Mouse (Mus musculus): ENCODE results near the gene Ctnnb1. TPM values are rescaled to one million over a fixed set of nuclear protein-coding genes. Genes with fewer than 3 reads are reported as not detected.

Ctnnb1 gene
- total RNA-seq, 2 experiments from 2014 or later, result 306 TPM

DNA sequence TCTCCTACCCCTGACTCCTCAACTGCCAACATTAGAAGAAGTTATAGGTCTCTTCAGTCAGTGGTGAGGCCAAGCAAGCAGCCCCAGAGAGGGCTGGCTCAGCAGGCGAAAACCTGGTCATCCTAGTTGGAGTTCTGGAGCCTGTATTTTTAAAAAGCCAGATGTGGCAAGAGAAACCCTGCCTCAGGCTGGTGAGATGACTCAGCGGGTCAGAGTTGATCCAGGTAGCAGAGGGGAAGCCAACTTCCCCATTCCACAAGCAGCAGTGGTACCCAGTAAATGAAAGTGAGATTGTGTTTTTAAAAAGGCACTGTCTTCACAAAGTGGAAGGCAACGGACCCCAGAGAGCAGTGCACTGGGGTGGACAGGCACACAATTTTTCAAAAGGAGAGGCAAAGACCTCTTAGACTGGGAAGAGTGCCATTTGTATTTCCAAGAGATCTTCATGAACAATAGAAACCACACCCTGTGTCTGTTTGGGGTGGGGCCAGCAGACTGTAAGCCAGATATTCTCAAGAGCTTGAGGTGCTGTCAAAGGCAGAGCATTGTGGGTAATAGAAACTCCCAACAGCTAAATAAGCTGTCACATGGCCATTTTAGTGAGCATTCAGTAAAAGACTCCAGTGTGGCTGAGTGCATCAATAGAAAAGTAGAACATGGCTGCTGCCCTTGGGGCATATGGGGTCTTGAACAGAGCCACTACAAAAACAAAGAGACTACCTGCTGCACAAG lies 33.1 kb downstream of the Ctnnb1 start:
- DNase-seq, result no peak

DNA sequence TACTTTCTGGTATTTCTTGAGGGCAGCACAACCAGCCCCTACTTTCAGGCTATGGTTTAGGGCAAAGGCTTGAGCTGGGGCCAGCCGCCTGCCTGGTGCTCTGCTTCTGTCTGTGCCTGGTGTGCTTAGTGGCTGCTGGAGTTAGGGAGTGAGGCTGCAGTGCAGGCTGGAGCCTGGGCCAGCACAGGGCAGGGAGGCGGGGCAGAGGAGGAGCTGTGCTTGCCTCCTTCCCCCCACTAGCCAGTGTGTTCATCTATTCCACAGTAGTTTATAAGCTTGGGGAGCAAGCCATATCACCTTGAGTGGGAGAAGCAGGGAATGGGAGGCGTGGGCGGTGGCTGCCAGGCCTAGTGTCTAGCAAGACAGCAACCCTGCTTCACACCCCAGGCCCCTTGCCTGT lies 34.1 kb downstream of the Ctnnb1 start:
- no peak for DNase-seq

DNA sequence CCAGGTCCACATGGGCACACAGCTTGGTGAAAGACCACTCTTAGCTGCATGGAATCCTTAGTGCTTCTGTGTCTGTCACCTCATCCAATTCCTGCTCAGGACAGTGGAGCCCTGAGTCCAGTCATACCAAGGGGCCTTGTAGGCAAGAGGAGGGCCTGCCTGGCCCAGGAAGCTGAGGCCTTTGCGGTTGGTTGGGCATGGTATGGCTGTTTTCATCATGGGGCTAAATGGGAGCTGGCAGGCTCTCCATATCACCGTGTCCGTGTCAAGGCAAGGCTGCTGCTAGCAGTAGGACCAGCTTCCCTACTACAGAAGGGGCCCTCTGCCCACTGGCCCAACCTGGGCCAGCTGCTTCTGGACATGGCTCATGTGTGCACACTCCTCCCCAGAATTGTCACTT lies 34.7 kb downstream of the Ctnnb1 start:
- no peak for DNase-seq

DNA sequence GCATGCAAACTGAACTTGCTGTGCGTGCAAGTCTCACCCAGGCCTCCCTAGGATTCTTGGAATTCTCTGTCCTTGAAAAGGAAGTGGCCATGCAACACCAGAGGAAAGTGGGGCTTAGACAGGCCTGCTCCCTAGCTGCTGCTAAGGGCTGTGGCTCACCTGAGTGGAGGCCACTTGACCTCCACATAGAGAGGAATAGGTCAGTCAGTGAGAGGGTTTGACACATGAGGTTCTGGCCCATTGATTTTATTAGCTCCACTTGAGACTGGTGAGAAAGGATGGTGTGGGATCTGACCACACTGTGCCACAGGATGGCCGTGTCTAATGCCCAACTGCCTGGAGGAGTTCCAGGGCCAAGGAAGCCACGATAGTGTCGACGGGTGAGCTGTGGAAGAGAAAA lies 35.2 kb downstream of the Ctnnb1 start:
- no peak for DNase-seq

DNA sequence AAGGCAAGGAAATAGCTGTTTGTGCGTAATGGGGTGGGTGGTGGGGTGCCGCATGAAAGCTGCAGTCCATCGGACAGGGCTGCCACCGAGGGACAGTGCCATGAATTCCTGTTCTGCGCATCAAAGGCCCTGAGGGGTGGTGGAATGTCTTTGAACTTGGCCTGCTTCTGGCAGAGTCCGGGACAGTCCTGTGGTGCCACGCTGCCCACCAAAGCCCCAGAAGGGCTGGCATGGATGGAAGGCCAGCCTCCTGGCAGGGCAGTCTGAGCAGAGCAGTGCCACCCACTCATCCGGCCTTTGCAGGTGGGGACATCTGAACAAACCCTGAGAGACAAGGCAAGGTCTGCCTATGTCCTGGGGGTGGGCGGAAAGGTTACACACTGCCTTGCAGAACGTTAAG lies 36.0 kb downstream of the Ctnnb1 start:
- no peak for DNase-seq

DNA sequence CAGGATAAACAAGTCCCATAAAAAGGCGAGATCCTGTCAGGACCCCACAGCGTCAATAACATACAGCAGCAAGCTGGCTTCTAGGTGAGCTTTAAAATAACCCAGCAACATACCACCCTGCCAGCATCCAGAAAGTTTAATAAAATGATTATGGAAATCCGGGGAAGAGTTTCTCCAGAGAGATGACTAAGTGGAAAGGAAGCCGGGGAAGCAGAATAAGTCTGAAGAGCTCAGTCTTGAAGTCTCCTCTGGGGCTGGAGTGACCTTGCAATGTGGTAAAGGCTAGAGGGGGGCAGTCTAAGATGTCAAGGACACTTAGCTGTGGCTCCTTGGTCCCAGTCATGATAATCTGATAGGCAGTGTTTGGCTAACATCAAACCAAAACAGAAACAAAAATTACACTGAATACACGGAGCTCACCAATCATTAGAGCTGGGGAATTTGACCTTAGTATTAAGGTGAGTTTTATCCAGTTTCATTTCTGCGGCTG lies 44.1 kb downstream of the Ctnnb1 start:
- DNase-seq, result no peak

DNA sequence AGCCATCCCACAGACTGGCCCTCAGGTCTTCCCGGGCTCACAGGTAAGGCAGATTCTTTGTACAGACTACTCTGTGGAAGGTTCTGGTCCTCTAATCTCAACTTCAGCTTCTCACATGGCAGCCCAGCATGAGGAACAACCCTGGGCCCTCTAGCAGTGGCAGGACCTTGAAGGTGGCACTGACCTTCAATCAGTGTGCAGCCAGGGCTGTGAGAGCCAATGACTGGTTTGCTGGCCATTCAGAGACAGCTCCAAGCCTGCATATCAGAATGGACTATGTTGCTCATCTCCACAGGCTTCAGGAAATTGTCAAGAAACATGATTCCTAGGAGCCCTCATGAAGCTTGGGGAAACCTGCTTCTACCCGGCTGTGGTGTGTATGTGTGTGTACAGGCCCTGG lies 45.2 kb downstream of the Ctnnb1 start:
- DNase-seq, result no peak

DNA sequence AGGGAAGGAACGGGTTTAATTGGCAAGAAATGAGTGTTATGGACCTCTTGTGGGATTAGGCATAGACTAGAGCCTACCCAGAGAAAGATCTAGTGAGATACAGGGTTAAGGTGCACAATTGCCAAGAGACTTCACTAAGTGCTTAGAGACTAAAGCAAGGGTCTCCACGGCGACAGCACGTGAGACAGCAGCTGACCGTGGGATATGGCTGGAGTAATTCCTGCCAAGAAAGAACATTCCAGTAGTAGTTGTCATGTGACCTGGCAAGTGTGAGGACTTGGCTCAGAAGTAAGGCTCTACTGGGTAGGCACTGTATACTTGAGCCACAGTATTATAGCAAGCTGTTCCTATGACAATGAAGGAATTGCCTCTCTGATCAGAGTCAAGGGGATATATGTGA lies 47.1 kb downstream of the Ctnnb1 start:
- no peak for DNase-seq

DNA sequence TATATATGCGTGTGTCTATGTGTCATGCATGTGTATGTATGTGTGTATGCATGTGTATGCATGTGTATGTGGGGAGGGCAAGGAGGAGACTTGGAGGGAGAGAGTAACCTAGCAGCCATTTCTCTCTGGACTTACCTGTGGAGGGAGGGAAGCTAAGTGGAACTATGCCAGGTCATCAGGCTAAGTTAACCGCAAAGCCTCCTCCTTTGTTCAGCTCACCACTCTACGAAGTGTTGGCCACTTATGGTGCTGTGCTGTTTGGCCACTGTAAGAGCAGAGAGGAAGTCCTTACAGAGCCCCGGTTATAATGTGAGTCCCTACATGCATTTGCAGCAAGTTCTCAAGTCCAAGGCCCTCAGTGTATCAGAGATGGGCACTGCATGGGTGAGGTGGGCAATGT lies 47.8 kb downstream of the Ctnnb1 start:
- no peak for DNase-seq

DNA sequence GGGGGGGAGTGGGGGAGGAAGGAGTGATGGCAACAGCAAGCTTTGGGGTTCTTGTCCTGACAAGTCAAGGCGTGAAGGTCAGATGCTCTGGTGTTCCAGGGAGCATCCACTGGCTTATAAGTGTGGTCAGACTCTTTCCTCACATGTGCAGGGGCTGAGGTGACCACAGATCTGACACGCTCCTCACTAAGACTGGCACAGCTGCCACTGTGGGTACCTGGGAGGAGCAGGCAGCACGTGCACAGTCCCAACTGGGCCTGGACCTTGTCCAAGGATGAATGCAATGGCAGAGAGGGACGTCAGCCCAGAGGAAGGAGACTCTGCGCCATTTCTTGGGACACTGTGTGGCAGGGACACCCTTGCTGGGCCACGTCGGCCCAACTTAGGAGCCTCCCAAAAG lies 52.8 kb downstream of the Ctnnb1 start:
- DNase-seq, result no peak

DNA sequence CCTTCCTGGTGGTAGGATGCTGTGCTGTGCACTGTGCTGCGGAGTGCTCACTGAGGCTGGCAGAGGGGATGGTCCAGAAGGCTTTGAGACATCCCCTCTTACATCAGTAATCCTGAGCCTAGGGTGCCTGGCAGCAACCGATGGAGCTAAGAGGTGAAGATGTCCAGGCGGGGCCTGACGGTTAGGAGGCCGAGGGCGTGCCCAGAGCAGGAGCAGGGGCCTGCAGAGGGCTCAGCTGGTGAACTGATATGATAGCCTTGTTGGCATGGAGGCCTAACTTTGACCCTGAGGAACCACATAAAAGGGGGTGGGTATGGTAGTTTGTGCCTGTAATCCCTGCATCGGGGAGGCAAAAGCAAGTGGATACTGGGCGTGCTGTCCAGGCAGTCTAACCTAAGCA lies 54.8 kb downstream of the Ctnnb1 start:
- no peak for DNase-seq

DNA sequence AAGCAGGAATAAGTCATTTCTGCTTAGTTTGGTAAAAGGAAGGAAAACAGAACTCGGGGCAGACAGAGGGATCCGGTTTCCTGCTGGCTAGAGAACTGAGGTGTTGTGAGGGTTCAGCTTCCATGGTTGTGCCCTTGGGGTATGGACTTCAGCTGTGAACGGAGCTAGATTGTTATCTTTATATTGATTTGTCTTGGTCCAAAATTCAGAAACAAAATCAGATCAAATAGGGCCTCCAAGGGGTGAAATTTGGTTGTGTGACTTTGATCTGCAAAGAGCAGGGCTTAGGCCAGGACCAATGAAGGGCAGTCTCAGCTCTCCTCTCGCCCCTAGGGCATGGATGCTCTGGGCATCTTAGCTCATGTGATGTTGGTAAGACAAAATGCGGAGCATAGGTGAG lies 55.5 kb downstream of the Ctnnb1 start:
- DNase-seq, result no peak

DNA sequence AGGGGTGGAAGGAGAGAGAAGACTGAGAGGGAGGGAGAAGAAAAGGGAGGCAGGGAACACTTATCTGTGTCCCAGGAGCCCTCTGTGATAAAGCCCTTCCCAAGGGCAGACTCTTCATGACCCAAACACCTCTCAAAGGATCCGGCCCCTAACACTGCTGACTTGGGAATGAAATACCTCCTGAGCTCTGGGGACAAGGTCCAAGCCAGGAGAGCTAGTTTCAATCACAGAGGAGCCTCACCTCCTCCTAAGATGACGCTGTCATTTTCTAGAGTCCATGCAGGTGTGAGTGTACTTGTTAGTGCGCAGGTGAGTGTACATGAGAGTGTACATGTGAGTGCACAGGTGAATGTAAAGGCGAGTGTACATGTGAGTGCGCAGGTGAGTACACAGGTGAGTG lies 56.0 kb downstream of the Ctnnb1 start:
- no peak for DNase-seq

DNA sequence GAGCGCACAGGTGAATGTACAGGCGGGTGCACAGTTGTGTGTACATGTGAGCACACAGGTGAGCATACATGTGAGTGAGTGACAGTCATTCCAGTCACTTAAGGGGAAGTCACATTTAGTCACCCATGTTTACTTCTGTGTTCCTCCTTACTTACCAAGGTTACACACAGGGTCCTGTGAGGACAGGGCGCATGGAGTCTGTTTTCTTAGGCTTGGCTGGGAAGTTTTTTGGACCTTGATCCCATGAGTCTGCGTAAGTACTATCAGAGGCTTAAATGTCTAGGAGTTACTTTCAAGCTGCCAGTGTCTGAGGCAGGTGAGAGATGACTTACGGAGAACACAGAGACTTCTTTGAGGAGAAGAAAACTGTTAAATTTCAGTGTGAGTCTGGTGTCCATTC lies 56.5 kb downstream of the Ctnnb1 start:
- DNase-seq, result no peak

DNA sequence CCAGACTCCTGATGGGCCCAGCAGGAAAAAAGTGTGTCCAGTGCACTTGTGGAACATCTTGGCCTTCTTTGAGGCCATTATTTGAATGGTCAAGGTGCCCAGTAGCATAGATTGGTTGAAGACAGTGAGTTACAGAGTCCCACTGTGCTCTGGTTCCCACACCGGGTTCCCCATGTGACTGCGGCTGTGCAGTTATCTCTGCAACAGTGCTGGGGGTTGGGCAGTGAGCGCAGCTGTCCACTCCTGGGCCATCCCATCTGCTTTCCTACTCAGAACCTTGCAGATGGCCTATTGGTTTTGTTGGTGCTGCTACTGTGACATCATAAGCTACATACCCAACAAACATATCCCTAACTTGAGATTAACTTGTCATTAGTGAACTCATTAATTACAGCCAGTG lies 57.2 kb downstream of the Ctnnb1 start:
- no peak for DNase-seq

DNA sequence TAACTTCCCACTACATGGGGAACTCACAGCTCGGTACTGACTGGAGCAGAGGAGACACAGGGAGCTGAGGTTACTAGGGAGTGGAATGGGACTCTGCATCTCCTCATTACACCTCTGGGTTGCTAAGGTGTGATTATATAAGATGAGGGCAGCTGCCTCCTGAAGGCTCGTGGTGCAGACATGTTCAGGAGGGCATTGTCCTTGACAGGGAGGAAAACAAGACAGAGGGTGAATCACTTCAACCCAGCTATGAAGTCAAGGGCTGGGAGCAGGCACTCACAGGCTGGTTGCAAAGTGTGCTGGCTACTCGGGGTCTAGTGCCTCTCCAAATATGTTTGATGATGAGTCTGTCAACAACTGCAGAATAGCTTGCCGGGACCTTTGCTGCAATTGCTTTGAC lies 58.0 kb downstream of the Ctnnb1 start:
- no peak for DNase-seq

DNA sequence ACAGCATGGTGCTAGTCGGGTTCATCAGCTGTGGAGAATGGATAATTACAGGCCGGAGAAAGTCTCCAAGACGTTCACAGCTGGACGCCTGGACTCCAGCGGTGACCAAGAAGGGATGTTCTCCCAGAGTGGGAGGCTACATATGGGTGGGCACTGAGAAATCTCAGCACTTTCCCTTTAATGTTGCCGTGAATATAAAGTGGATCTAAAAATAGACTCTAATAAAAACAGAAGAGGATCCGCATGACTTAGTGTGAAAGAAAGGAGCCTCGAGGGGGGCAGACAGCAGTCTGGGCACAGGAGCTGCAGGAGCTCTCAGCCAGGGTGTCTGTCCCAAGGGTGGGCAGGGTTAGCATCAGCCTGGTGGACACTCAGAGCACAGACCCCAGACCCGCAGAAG lies 59.1 kb downstream of the Ctnnb1 start:
- DNase-seq, result no peak

DNA sequence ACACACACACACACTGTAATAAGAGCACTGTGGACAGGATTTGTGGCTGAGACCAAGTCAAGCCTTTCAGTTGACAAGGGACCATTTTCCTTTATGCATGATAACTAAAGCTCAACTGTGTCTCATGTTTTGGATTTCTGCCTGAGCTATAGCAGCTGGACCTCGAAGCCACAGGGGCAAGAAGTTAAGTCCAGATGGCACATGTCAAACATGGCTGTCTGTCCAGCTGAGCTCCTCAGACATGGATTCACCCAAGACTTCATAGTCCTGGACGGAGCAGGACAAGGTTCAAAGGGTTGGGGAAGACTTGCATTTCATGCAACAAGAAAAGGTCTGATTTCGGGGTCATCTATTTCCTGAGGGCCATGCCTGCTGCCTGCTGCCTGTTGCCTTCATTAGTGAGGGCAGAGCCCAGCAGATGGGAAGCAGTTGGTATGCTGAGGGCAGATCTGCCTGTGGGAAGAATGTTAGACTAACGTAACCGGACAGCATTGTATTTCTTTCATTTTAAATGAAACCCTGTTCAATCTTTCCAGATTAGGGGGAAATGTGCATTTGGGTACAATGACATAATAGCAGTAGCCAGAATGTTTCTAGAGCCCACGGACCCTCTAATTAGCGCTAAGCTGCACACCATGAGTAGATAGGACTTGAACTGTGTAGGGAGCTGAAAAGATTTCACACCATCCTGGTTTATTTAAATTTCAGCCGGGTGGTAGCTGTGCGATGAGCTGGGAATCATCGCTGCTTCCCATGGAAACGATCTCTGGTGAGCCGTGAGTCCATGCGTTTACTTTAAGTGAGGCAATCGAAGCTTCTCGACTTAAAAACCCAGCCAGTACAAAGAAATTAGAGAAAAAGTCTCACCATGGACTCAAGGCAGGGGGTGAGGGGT lies 61.0 kb downstream of the Ctnnb1 start:
- no peak for DNase-seq

DNA sequence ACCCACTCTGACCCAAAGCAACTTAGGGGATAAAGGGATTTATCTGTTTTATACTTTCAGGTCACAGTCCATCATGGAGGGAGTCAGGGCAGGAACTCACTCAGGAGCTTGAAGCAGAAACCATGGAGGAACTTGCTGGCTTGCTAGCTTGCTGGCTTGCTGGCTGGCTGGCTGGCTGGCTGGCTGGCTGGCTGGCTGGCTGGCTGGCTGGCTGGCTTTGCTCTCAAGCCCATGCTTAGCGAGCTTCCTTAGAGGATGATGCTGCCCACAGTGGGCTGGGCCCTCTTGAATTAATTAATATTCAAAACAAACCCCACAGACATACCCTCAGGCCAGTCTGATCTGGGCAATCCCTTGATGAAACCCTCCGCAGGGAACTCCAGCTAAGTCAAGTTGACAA lies 62.8 kb downstream of the Ctnnb1 start:
- no peak for DNase-seq

DNA sequence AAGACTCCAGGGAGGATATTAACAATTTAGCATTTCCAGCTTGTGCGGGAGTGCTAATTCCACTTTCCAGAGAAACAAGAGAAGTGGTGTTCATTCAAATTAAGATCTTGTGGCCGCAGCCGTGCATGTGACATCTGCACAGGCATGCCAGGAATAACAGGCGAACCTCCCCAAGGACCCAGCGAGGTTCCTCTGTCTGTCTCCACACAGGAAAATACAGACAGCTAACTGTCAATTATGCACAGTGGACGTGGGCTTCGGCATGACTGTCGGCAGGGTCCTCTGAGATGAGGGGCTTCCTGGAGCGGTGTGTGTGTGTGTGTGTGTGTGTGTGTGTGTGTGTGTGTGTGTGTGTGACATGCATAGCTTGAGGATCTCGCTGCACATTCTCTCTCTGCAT lies 64.0 kb downstream of the Ctnnb1 start:
- DNase-seq, result no peak

DNA sequence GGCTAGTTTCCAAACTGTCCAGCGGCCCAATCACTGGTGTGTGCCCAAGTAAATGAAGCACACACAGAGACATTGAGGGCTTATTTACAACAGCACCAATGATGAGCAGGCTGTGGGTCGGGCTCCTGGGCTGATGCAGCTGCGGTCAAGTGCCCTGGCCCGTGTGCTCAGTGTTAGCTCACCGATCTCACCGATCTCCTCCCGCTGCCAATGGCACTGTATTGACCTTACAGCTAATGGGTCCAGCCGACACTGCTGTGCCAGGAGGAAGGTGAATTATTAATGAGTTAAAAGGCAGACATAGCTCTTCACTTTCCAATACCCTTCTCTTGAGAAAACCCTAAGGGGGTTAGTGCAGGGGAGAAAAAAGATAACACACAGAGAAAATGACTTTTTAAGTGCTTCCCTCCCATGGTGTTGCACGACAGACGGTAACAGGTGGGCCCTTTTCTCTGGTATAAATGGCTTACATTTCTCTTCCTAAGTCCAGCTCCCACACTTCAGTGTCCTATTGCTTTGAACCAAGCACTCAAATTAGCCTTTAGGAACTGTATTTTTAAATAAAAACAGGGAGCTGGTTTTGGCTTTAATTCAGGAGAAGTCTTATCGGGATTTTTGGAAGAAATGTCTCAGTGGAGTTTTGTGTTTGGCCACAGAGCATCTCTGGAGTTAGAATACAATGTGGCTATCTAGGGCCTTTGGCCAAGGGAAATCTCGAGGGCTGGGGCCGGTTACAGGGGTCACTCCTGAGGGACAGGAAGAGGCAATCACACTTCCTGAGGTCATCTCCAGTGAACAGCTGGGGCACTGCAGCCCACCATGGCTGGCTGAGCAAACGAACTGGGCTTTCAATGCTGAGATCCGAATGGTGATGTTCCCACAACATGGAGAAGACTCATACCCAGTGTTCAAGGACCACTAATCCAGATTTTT lies 65.5 kb downstream of the Ctnnb1 start:
- DNase-seq, result no peak

DNA sequence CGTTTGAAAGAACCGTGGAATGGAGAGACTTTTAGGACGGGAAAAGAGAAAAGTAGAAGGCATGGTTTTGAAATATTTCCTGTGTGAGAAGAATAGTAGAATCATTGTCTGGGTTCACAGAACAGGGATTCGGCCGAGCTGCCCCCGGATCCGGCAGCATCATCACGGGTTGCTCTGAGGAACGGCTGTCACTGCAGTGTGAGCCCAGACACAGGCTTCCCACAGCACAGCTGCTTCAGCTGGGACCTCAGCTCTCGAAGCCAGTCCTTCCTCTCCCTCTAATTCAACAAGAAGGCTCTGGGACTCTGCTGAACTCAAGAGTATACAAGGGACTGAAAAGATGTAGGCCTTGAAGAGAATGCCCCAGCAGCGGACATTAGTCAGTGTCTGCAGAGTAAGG lies 69.7 kb downstream of the Ctnnb1 start:
- DNase-seq, result no peak
